Mouse (Mus musculus) kidney, embryonic 15.5 days (tissue): ENCODE measurements at regions not wholly inside any gene's neighbourhood (a gene's known extent, or its start where the extent isn't known, plus 50 kb on each side); places are given as distances from the start of the nearest gene placed in this dataset.

ENCODE experiments used
- ATAC-seq: fragments of 200-750 bp; cut with Nextera tagmentation; replicated peaks from 2 replicates; pipeline ENCODE4 v1.8.0; 2017; ENCODE audit warnings: moderate TSS enrichment; ENCODE audit not compliant: low FRiP score
- H3K27ac ChIP-seq: fragments of 300-500 bp; sonication (generic); 2 replicates; pipeline ENCODE4 v1.5.1; 2015; ENCODE audit warnings: mild to moderate bottlenecking, inconsistent platforms
- H3K27me3 ChIP-seq: fragments of 300-500 bp; sonication (generic); 2 replicates; pipeline ENCODE4 v1.6.1; 2015; ENCODE audit warnings: inconsistent platforms
- H3K36me3 ChIP-seq: fragments of 300-500 bp; sonication (generic); 2 replicates; pipeline ENCODE4 v1.6.1; 2015; ENCODE audit warnings: inconsistent platforms
- H3K4me1 ChIP-seq: fragments of 300-500 bp; sonication (generic); 2 replicates; pipeline ENCODE4 v1.6.1; 2015; ENCODE audit warnings: inconsistent platforms
- H3K4me2 ChIP-seq: fragments of 300-500 bp; sonication (generic); 2 replicates; pipeline ENCODE4 v1.6.1; 2015; ENCODE audit warnings: moderate library complexity, mild to moderate bottlenecking, inconsistent platforms
- H3K4me3 ChIP-seq: fragments of 300-500 bp; sonication (generic); replicated peaks from 2 replicates; pipeline ENCODE4 v1.5.1; 2015; ENCODE audit warnings: mild to moderate bottlenecking, inconsistent platforms
- H3K9ac ChIP-seq: fragments of 300-500 bp; sonication (generic); 2 replicates; pipeline ENCODE4 v1.6.1; 2015; ENCODE audit warnings: mild to moderate bottlenecking, inconsistent platforms
- H3K9me3 ChIP-seq: fragments of 300-500 bp; sonication (generic); replicated peaks from 2 replicates; pipeline ENCODE4 v1.6.1; 2016; ENCODE audit warnings: inconsistent platforms
- WGBS: fragments of 180-500 bp; shearing (Covaris S2); methylation state at CpG from one replicate; pipeline ENCODE4 v1.1.7; 2015; ENCODE audit warnings: mixed read lengths; 5-methylcytosine and 5-hydroxymethylcytosine counted together

GRCm38 (mm10) chr13:99592596-99593242 lies 76.4 kb upstream of the Map1b start:
- 16% methylated on average over 15 of the region's 15 CpGs for WGBS
- Histone ChIP-seq H3K9ac (no peak overlapping the region), H3K36me3 (no peaks in the 10 kb centered on the region), H3K4me1 (0 out of 2 replicates have a peak, but pooled peaks cover 4% of the 10 kb centered on the region), H3K4me2 (peak overlapping the region; percentile 38), H3K9me3 (no peaks in the 10 kb centered on the region), H3K4me3 (0 out of 2 replicates have a peak overlapping the region, but pooled peaks have one; percentile 0), H3K27ac (no peak overlapping the region), H3K27me3 (peaks cover 6% of the 10 kb centered on the region)
- no peak; the same call in 1 of the 2 replicates for ATAC-seq

GRCm38 (mm10) chr13:99588646-99589045 lies 72.3 kb upstream of the Map1b start:
- ATAC-seq, result no peak
- Histone ChIP-seq H3K27me3 (peaks cover 6% of the 10 kb centered on the region), H3K27ac (no peak overlapping the region), H3K9me3 (no peaks in the 10 kb centered on the region), H3K4me2 (no peak overlapping the region), H3K9ac (no peak overlapping the region), H3K36me3 (no peaks in the 10 kb centered on the region), H3K4me1 (0 out of 2 replicates have a peak, but pooled peaks cover 4% of the 10 kb centered on the region), H3K4me3 (no peak overlapping the region)
- 83% methylated on average over 8 of the region's 8 CpGs for WGBS

- no peak for ATAC-seq
- Histone ChIP-seq H3K36me3 (no peaks in the 10 kb centered on the region), H3K9me3 (no peaks in the 10 kb centered on the region), H3K9ac (no peak overlapping the region), H3K4me3 (no peak overlapping the region), H3K27me3 (no peaks in the 10 kb centered on the region), H3K4me1 (no peaks in the 10 kb centered on the region), H3K4me2 (no peak overlapping the region), H3K27ac (no peak overlapping the region)
- WGBS, result 21% methylated on average over 3 of the region's 3 CpGs
Observed at GRCm38 (mm10) chr13:99583841-99584240, 67.5 kb upstream of the Map1b start.

GRCm38 (mm10) chr13:99580296-99580695 lies 64.0 kb upstream of the Map1b start:
- H3K4me1 ChIP-seq, result no peaks in the 10 kb centered on the region

GRCm38 (mm10) chr13:99579596-99580175 lies 63.3 kb upstream of the Map1b start:
- Histone ChIP-seq H3K27ac (no peak overlapping the region), H3K36me3 (no peaks in the 10 kb centered on the region), H3K27me3 (no peaks in the 10 kb centered on the region), H3K9me3 (0 out of 2 replicates have a peak, but pooled peaks cover 6% of the 10 kb centered on the region), H3K9ac (no peak overlapping the region), H3K4me1 (no peaks in the 10 kb centered on the region), H3K4me2 (no peak overlapping the region), H3K4me3 (no peak overlapping the region)
- no peak for ATAC-seq
- WGBS, result 70% methylated on average over 8 of the region's 8 CpGs

More at GRCm38 (mm10) chr13:99580296-99580695, 64.0 kb upstream of the Map1b start:
- no peaks in the 10 kb centered on the region for H3K36me3 ChIP-seq
- ATAC-seq, result no peak
- no peak overlapping the region for H3K9ac ChIP-seq
- H3K27me3 ChIP-seq, result no peaks in the 10 kb centered on the region
- H3K27ac ChIP-seq, result no peak overlapping the region
- H3K4me2 ChIP-seq, result no peak overlapping the region
- H3K9me3 ChIP-seq, result 0 out of 2 replicates have a peak, but pooled peaks cover 6% of the 10 kb centered on the region
- H3K4me3 ChIP-seq, result no peak overlapping the region
- 87% methylated on average over 5 of the region's 5 CpGs for WGBS

GRCm38 (mm10) chr13:99577686-99578085 lies 61.3 kb upstream of the Map1b start:
- no peak for ATAC-seq
- no peaks in the 10 kb centered on the region for H3K27me3 ChIP-seq
- no peak overlapping the region for H3K27ac ChIP-seq
- H3K9ac ChIP-seq, result no peak overlapping the region
- WGBS, result 74% methylated on average over 4 of the region's 4 CpGs
- no peaks in the 10 kb centered on the region for H3K36me3 ChIP-seq
- H3K4me2 ChIP-seq, result no peak overlapping the region
- H3K4me3 ChIP-seq, result no peak overlapping the region
- H3K9me3 ChIP-seq, result 0 out of 2 replicates have a peak, but pooled peaks cover 6% of the 10 kb centered on the region
- H3K4me1 ChIP-seq, result no peaks in the 10 kb centered on the region

- H3K4me1 ChIP-seq, result no peaks in the 10 kb centered on the region
- no peak overlapping the region for H3K4me2 ChIP-seq
- no peaks in the 10 kb centered on the region for H3K36me3 ChIP-seq
- no peak overlapping the region for H3K27ac ChIP-seq
- no peak overlapping the region for H3K9ac ChIP-seq
- no peaks in the 10 kb centered on the region for H3K9me3 ChIP-seq
- ATAC-seq, result no peak
- no peaks in the 10 kb centered on the region for H3K27me3 ChIP-seq
- no peak overlapping the region for H3K4me3 ChIP-seq
- 79% methylated on average over 7 of the region's 7 CpGs for WGBS
Observed at GRCm38 (mm10) chr13:99573021-99573420, 56.7 kb upstream of the Map1b start.

DNA sequence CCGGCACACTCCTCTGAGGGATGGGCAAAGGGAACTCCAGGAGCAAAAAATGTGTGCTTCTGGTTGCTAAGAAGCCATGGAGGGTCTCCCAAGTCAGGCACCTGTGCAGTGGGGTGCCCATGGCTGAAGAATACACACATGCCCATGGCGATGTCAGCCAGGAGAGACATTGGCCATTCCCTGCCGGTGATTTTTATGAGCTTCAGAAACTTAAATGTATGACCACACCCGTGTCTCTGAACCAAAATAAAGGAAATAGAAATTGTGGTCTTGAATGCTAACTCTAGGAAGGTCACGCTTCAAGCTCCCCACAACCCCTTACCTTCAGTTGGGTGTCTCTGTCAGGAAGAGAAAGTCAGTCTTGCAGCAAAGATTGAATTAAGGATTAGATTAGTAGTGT lies 56.0 kb upstream of the Map1b start:
- Histone ChIP-seq H3K9me3 (no peaks in the 10 kb centered on the region), H3K36me3 (no peaks in the 10 kb centered on the region), H3K4me3 (no peak overlapping the region), H3K9ac (no peak overlapping the region), H3K27ac (no peak overlapping the region), H3K4me2 (no peak overlapping the region), H3K4me1 (no peaks in the 10 kb centered on the region), H3K27me3 (no peaks in the 10 kb centered on the region)
- ATAC-seq, result no peak
- 88% methylated on average over 5 of the region's 5 CpGs for WGBS
